ENCODE assay signal across 7 mouse cellular contexts in genomic region chr14:52103474-52103855, GRCm38 (mm10). TPM values are rescaled to one million over a fixed set of nuclear protein-coding genes. Genes with fewer than 3 reads are reported as not detected.
A peak's percentile ranks its signal among the peaks of the same experiment; 100 is the strongest.
DNase-seq lines count a peak whose midpoint lies in the region; ATAC-seq and TF ChIP-seq lines count a peak whose summit lies in the region.

No protein-coding gene starts in this region.

- H3K4me3 ChIP-seq in bone marrow, adult 2 months (replicated peaks; ENCODE audit: control insufficient read depth, low read depth, low read length), result peak overlapping the region; percentile 95
- H3K4me3 ChIP-seq in erythroblast, embryonic 14.5 days (replicated peaks), result peak overlapping the region; percentile 79
- peak overlapping the region; percentile 90 for H3K4me3 ChIP-seq in neural tube, embryonic 15.5 days (replicated peaks)

- DNase-seq in left cerebral cortex, postnatal 4 days, result peak; percentile 75
- no peak for DNase-seq in left cerebral cortex, postnatal 36 days (ENCODE audit: low spot score in 2 of 2)
- peak; percentile 60 for DNase-seq in liver
- no peak for DNase-seq in spleen, postnatal 4 days (ENCODE audit: low spot score in 2 of 2)

- H3K9ac ChIP-seq in neural tube, embryonic 15.5 days (replicated peaks), result peak overlapping the region; percentile 90

- peaks cover 39% of the 10 kb centered on the region for H3K36me3 ChIP-seq in erythroblast, embryonic 14.5 days (ENCODE audit: control insufficient read depth)
- no peaks in the 10 kb centered on the region for H3K36me3 ChIP-seq in neural tube, embryonic 15.5 days

- WGBS in bone marrow, adult 2 months, result under 1% methylated on average over 30 of the region's 30 CpGs
- under 1% methylated on average over 30 of the region's 30 CpGs for WGBS in neural tube, embryonic 15.5 days

- H3K27me3 ChIP-seq in erythroblast, embryonic 14.5 days (ENCODE audit: control insufficient read depth), result no peaks in the 10 kb centered on the region
- H3K27me3 ChIP-seq in neural tube, embryonic 15.5 days (replicated peaks), result no peaks in the 10 kb centered on the region

- H3K27ac ChIP-seq in bone marrow, adult 2 months (ENCODE audit: control insufficient read depth, insufficient read depth, low read depth, low read length, poor library complexity), result peak overlapping the region; percentile 94
- peak overlapping the region; percentile 97 for H3K27ac ChIP-seq in neural tube, embryonic 15.5 days (replicated peaks)

- peak; percentile 52 for ATAC-seq in neural tube, embryonic 15.5 days (ENCODE audit: low FRiP score)

- H3K4me2 ChIP-seq in neural tube, embryonic 15.5 days, result peak overlapping the region; percentile 56

- no peak for TF ChIP-seq CTCF in bone marrow, adult 2 months (IDR thresholded peaks at IDR 0.05; ENCODE audit: control insufficient read depth, insufficient read depth, low read length)

- no peaks in the 10 kb centered on the region for H3K9me3 ChIP-seq in erythroblast, embryonic 14.5 days (ENCODE audit: control insufficient read depth, low read length)
- H3K9me3 ChIP-seq in neural tube, embryonic 15.5 days (replicated peaks), result no peaks in the 10 kb centered on the region

- peaks cover 3% of the 10 kb centered on the region; the same call in 1 of the 2 replicates for H3K4me1 ChIP-seq in bone marrow, adult 2 months (ENCODE audit: control insufficient read depth, insufficient read depth, low read length)
- H3K4me1 ChIP-seq in erythroblast, embryonic 14.5 days (ENCODE audit: control insufficient read depth), result peaks cover 42% of the 10 kb centered on the region
- peaks cover 40% of the 10 kb centered on the region for H3K4me1 ChIP-seq in neural tube, embryonic 15.5 days

- TF ChIP-seq POLR2A in bone marrow, adult 2 months (IDR thresholded peaks at IDR 0.05; ENCODE audit: borderline replicate concordance, control insufficient read depth, low read depth, low read length), result no peak

- intact Hi-C loops in left cerebral cortex, postnatal 4 days (cut with DNase I), result no loop called here
- intact Hi-C loops in left cerebral cortex, postnatal 36 days (cut with DNase I), result loop anchor here (10.0 kb wide), 1 partner anchor 219 kb away; the partner anchor contains the start of gene Mettl17

RNA-seq across cellular contexts. Expression of gene Hnrnpc, which starts 0.4 kb away (rescaled TPM):
- total RNA-seq in left cerebral cortex, postnatal 4 days (2021), result 100 to 1,000 TPM; 220 to 223 TPM
- 100 to 1,000 TPM; 199 to 225 TPM for total RNA-seq in left cerebral cortex, postnatal 36 days (2021)
- 226 and 328 TPM in 2 replicates for polyA plus RNA-seq in bone marrow, adult 2 months (2011; ENCODE audit: insufficient read depth, insufficient read length, low replicate concordance, missing spikeins)
- 1.5 and 2.8 TPM in 2 replicates for polyA plus RNA-seq in erythroblast, embryonic 14.5 days (2012)
- 424 and 500 TPM in 2 replicates for polyA plus RNA-seq in neural tube, embryonic 15.5 days (2015; fragmentation: Nextera tagmentation; extraction: Ambion mirVana)

RNA-seq across cellular contexts. Expression of gene Rpgrip1, which starts 7.0 kb away (rescaled TPM):
- 1 to 10 TPM; 2.3 to 2.5 TPM for total RNA-seq in left cerebral cortex, postnatal 4 days (2021)
- total RNA-seq in left cerebral cortex, postnatal 36 days (2021), result 1 to 10 TPM; 2.0 to 3.6 TPM
- polyA plus RNA-seq in bone marrow, adult 2 months (2011; ENCODE audit: insufficient read depth, insufficient read length, low replicate concordance, missing spikeins), result 337 and 668 TPM in 2 replicates
- not detected in 2 replicates for polyA plus RNA-seq in erythroblast, embryonic 14.5 days (2012)
- 42.6 and 46.0 TPM in 2 replicates for polyA plus RNA-seq in neural tube, embryonic 15.5 days (2015; fragmentation: Nextera tagmentation; extraction: Ambion mirVana)

Comparison
In these comparisons a context has a peak if more than half of its experiments do, and no peak if none do; other contexts are left out.
1. DNase-seq: peak in left cerebral cortex, postnatal 4 days (single experiment) and liver (single experiment); none in left cerebral cortex, postnatal 36 days (0 of 2) and spleen, postnatal 4 days (0 of 2).
2. RNA of gene Hnrnpc, which starts 0.4 kb away (polyA plus RNA-seq): 424 to 500 TPM in neural tube, embryonic 15.5 days and 226 to 328 TPM in bone marrow, adult 2 months; 1.5 to 2.8 TPM in erythroblast, embryonic 14.5 days; every median in the first group is over 10 times any median in the second.
3. RNA of gene Rpgrip1, which starts 7.0 kb away (polyA plus RNA-seq): 337 to 668 TPM in bone marrow, adult 2 months and 42.6 to 46.0 TPM in neural tube, embryonic 15.5 days; not detected in erythroblast, embryonic 14.5 days; every median in the first group is over 10 times any median in the second.
4. Peak in every context shown above with its lines, with median percentiles within 50 percentile points of each other: H3K4me3 ChIP-seq.